Mouse (Mus musculus): ENCODE measurements at regions not wholly inside any gene's neighbourhood (a gene's known extent, or its start where the extent isn't known, plus 50 kb on each side); places are given as distances from the start of the nearest gene placed in this dataset.

GRCm38 (mm10) chr11:28075560-28075959, 264.1 kb downstream of the Gm6685 start:
- DNase-seq (ENCODE audit: low read depth, low spot score), result peak; percentile 85

DNA sequence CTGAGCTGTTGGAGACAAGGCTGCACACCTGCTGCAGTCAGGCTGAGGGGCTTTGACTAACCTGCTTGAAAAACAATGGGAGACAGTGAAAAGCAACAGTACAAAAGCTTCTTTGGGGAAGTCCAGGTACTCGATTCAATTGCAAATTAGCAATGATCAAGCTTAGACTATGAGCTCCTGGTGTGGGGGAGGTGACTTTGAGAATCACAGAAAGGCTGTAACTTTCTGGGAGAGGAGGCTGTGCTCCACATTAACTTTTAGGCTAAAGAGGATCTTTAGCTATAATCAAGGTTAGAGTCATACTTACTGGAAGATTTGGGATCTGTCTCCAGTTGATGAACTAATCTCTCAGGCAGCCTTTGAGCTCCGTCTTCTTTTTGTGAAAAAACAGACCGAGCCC, 303.4 kb downstream of the Gm6685 start:
- peak; percentile 56 for DNase-seq (ENCODE audit: low read depth, low spot score)

DNA sequence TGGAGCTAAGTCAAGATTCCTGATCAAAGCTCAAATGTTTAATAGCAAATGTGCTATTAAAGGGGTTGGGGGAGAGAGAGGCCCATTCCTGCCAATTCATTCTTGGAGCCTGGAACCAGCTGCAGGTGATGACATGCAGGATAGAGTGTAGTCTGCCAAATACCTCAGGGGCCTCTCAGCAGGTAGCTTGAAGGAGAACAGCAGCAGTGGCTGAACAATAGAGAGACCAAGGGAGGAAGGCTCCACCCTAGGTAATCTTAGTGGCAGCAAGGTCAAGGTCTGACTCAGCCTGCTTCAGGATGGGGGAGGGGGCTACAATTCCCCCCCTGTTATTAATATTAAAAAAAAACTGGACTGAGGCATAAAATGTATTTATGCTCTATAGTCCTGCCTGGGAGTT, 304.1 kb downstream of the Gm6685 start:
- peak; percentile 82 for DNase-seq (ENCODE audit: low read depth, low spot score)

DNA sequence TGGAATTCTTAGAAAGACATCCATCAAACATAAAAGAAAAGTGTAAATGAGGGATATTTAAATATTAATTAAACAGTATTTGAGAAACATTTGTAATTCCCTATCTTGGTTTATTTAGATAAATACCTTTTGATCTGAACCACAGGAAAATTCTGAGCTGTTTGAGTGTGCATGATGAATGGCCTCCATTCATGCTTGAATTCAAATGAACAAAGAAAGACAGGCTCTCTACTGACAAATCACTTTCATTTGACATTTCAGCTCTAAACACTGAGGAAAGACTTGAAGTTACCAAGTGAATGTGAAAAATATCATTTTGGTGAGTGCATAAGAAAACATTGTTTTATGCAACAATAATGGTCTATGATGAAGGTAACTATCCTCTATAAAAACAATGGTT, 316.8 kb downstream of the Gm6685 start:
- no peak for DNase-seq (ENCODE audit: low read depth, low spot score)

DNA sequence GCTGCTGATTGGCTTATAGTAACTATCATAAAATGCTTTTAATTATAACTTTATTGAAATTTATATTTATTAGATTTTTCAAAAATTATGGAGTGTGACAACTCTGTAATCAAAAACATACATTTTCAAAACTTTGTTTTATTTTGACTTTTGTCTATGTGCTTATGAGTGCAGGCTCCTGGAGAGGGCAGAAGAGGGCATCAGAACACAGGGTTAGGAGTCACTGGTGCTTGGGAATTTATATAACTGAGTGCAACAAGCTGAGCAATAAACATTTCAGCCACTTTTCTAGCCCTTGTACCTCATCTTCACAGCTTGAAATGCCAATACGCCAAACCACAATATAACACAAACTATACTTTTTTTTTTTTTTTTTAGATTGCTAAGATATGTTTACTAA, 318.9 kb downstream of the Gm6685 start:
- peak; percentile 29 for DNase-seq (ENCODE audit: low read depth, low spot score)
